Mouse (Mus musculus): ENCODE measurements around the gene Tmtc1.

Gene Tmtc1

GRCm38 (mm10) chr6:148315571-148316080, 128.6 kb downstream of the Tmtc1 start:
- in situ Hi-C loops (cut with MboI, MseI), result no loop called here

DNA sequence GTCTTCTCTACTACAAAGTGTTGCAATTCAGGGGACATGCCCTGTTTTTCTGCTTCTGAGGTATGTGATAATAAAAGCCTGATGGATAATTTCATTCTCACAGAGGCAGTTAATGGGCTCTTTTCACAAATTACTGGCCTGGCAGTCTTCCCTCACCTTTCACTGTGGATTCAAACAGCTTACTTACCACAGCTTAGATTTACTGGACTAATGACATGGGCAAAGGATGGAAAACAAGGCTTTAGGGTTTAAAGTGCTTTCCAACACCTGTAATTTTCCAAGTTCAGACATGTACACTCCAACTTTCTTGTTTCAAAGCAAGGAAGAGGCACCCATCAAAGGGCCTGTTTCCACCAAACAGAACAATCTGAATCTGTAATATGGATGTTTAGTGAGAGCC, 129.1 kb downstream of the Tmtc1 start:
- in situ Hi-C loops (cut with MboI, MseI), result no loop called here

DNA sequence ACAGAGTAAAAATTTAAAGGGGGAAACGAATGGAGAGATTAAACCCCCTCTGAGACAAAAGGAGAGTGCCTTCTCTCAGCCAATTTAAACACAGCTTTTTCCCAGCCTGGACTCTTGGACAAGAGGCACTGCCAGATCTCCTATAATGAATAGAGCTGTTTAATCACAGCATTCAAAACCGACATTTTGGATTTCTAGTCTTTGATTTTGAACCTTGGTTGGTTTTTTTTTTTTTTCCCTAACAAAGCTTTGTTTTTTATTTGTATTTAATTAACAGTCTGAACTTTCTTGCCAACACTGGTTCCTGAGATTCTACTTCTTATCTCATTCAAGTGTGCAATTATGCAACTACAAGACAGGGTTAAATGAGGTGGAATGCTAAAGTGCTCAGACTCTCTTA, 133.2 kb downstream of the Tmtc1 start:
- in situ Hi-C loops (cut with MboI, MseI), result no loop called here

- in situ Hi-C loops (cut with MboI, MseI), result no loop called here
Observed at GRCm38 (mm10) chr6:148305821-148306220, 138.4 kb downstream of the Tmtc1 start.

GRCm38 (mm10) chr6:148305191-148305590, 139.0 kb downstream of the Tmtc1 start:
- in situ Hi-C loops (cut with MboI, MseI), result no loop called here

DNA sequence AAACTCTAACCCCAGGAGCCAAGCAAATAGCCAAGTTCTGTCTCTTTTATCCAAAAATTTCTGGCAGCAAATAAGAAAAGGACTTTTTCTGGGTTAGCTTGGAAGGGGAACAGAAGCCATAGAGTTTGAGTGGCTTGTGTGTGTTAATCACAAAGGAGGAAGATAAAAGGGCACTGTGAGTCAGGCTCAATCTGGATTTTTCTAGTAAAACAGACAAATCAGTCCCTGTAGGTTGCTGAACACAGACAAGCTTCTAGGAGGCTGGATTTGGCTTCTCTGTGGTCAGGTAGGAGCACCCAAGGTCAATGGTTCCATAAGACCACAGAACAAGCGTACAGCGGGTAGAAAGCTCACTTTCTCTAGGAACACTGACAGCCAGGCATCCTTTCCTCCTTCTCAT, 141.9 kb downstream of the Tmtc1 start:
- in situ Hi-C loops (cut with MboI, MseI), result no loop called here

GRCm38 (mm10) chr6:148297086-148297485, 147.1 kb downstream of the Tmtc1 start:
- in situ Hi-C loops (cut with MboI, MseI), result no loop called here

- in situ Hi-C loops (cut with MboI, MseI), result no loop called here
Observed at GRCm38 (mm10) chr6:148296418-148296817, 147.8 kb downstream of the Tmtc1 start.

GRCm38 (mm10) chr6:148294506-148294905, 149.7 kb downstream of the Tmtc1 start:
- in situ Hi-C loops (cut with MboI, MseI), result no loop called here

GRCm38 (mm10) chr6:148290865-148291264, 153.3 kb downstream of the Tmtc1 start:
- in situ Hi-C loops (cut with MboI, MseI), result no loop called here

- in situ Hi-C loops (cut with MboI, MseI), result no loop called here
Observed at GRCm38 (mm10) chr6:148283224-148283881, 160.8 kb downstream of the Tmtc1 start.

- in situ Hi-C loops (cut with MboI, MseI), result no loop called here
Observed at GRCm38 (mm10) chr6:148279240-148279639, 164.9 kb downstream of the Tmtc1 start.

DNA sequence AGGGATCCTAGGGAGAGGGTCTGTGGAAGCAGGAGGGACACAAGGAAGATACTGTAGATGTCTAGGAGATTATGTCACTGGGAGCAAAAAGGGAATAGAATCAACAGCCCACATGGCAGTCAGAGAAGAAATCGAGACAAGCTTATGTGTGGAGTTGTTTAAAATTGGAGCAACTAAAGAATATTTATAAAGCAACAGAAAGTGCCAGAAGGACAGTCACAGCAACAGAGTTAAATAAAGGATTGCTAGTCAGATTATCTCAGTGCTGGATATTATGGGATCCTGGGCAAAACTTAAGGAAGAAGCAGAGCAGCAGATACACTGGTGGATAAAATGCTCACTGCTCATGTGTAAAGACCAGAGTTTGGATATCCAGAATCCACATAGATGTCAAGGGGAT, 167.8 kb downstream of the Tmtc1 start:
- in situ Hi-C loops (cut with MboI, MseI), result no loop called here

DNA sequence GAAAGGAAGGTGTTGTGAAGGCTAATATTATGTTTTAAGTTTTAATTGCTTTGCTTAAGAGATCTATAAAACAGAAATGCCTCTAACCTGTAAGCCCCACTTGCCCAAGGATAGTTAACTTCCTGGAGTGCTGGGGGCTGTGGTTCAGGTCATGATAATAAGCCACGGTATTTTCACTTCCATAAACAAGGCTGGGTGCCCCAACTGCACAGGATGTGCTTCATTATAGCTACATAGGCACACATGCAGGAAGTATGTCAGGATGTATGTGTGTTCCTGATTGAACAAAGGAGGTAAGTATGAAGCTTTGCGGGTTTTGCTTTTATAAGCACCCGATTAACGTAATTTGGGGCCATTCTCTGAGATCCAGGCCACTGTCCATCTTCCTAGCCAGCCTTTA, 169.1 kb downstream of the Tmtc1 start:
- in situ Hi-C loops (cut with MboI, MseI), result no loop called here

- in situ Hi-C loops (cut with MboI, MseI), result no loop called here
Observed at GRCm38 (mm10) chr6:148260729-148261101, 183.5 kb downstream of the Tmtc1 start.

- in situ Hi-C loops (cut with MboI, MseI), result no loop called here
Observed at GRCm38 (mm10) chr6:148259979-148260728, 184.0 kb downstream of the Tmtc1 start.

- in situ Hi-C loops (cut with MboI, MseI), result no loop called here
Observed at GRCm38 (mm10) chr6:148259074-148259473, 185.1 kb downstream of the Tmtc1 start.

- in situ Hi-C loops (cut with MboI, MseI), result no loop called here
Observed at GRCm38 (mm10) chr6:148257805-148258204, 186.4 kb downstream of the Tmtc1 start.

- in situ Hi-C loops (cut with MboI, MseI), result no loop called here
Observed at GRCm38 (mm10) chr6:148256109-148256508, 188.1 kb downstream of the Tmtc1 start.

- in situ Hi-C loops (cut with MboI, MseI), result no loop called here
Observed at GRCm38 (mm10) chr6:148255395-148256053, 188.7 kb downstream of the Tmtc1 start.

DNA sequence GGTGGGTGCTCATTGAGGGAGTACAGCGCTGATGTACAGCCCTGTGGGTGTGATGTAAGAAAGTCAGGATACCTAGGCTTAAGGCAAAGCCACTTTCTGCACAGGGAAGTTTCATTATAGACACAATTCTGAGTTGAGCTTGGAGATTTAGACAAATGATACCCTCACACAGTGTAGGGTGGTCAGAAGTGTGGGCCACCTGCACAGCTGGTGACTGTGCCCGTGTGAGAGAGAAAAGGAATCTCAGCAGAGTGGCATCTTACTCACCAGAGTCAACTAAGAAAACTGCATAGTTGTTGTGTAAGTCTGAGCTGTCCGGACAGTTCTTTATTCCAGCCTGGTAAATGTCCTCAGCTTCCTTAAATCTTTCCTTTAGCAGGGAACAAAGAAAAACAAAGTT, 195.0 kb downstream of the Tmtc1 start:
- in situ Hi-C loops (cut with MboI, MseI), result no loop called here

DNA sequence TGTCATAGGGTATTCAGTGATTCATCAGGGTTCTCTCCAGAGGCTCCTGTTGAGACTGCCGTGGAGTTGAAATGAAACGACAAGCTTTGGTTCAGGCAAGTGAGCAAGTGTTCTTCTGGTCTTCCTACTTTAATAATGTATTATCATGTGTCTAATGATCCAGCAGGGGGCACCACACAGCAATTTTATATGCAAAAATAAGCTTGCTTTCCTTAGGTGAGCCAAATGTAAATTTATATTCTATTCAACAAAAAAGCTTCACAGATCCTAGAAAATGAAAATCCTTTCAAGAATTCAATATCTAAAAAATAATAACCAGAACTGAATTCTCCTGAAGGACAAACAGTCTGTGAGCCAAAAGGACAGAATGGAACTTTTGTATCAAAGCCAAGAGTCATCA, 195.6 kb downstream of the Tmtc1 start:
- in situ Hi-C loops (cut with MboI, MseI), result no loop called here

DNA sequence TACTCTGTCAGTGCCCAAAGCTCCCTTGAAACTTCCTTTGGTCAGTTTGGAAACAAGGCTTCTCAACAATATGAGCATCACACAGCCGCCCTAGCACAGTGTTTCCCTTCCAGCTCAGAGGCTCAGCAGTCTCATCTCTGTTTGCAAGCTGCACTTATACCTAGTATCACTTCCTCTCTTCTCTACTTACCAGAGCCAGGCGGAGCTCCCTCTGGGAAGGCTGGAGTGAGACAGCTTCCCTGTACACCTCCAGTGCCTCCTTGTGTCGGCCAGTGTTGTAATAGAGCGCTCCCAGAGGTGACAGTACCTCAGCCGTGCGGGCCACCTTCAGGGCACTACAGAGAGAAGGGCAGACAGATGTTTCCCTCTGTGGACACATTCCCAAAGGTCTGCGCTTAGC, 197.6 kb downstream of the Tmtc1 start:
- in situ Hi-C loops (cut with MboI, MseI), result no loop called here
